Mouse (Mus musculus) ZHBTc4 (cell line): ENCODE results near the gene Ier5l.

Experiments used
- DNase-seq: peaks from one replicate; pipeline ENCODE4 v3.0.0-alpha.2; 2011; ENCODE audit warnings: low read depth, low spot score

Gene Ier5l

GRCm38 (mm10) chr2:30474039-30474438 is at the start of gene Ier5l:
Gene Ier5l, minus strand, starts transcription at chr2:30474219.
- peak; percentile 98 for DNase-seq

GRCm38 (mm10) chr2:30523727-30524126 is 49.7 kb upstream of the Ier5l start:
- DNase-seq: peak; percentile 83

- no peak for DNase-seq
Measured at GRCm38 (mm10) chr2:30510711-30511380, 36.8 kb upstream of the Ier5l start.

- DNase-seq: peak; percentile 17
Measured at GRCm38 (mm10) chr2:30507138-30507727, 33.2 kb upstream of the Ier5l start.

- DNase-seq: peak; percentile 23
Measured at GRCm38 (mm10) chr2:30503677-30504621, 29.9 kb upstream of the Ier5l start.

- no peak for DNase-seq
Measured at GRCm38 (mm10) chr2:30501701-30502100, 27.7 kb upstream of the Ier5l start.

GRCm38 (mm10) chr2:30495909-30496861 is 22.2 kb upstream of the Ier5l start:
- DNase-seq: peak; percentile 93

GRCm38 (mm10) chr2:30495000-30495908 is 21.2 kb upstream of the Ier5l start:
- no peak for DNase-seq

GRCm38 (mm10) chr2:30490384-30490783 is 16.4 kb upstream of the Ier5l start:
- no peak for DNase-seq

GRCm38 (mm10) chr2:30487597-30487996 is 13.6 kb upstream of the Ier5l start:
- DNase-seq: no peak

GRCm38 (mm10) chr2:30478526-30478925 is 4.5 kb upstream of the Ier5l start:
- peak; percentile 56 for DNase-seq

GRCm38 (mm10) chr2:30476241-30476640 is 2.2 kb upstream of the Ier5l start:
- DNase-seq: no peak

- no peak for DNase-seq
Measured at GRCm38 (mm10) chr2:30475457-30475856, 1.4 kb upstream of the Ier5l start.

- DNase-seq: peak; percentile 63
Measured at GRCm38 (mm10) chr2:30474776-30475175, 757 bp upstream of the Ier5l start.

- no peak for DNase-seq
Measured at GRCm38 (mm10) chr2:30473431-30474031, 488 bp downstream of the Ier5l start.

- DNase-seq: no peak
Measured at GRCm38 (mm10) chr2:30472731-30473351, 1.2 kb downstream of the Ier5l start.

GRCm38 (mm10) chr2:30471795-30472720 is 2.0 kb downstream of the Ier5l start:
- peak; percentile 94 for DNase-seq

GRCm38 (mm10) chr2:30471051-30471450 is 3.0 kb downstream of the Ier5l start:
- peak; percentile 29 for DNase-seq
